Mouse (Mus musculus): ENCODE data around the gene Gal3st1.
A peak's percentile ranks its signal among the peaks of the same experiment; 100 is the strongest.
"Not testable (repeated sequence)": the region's sequence is repeated elsewhere in the genome, so short reads cannot be mapped to it uniquely, and the experiment has no call there.

Gal3st1 gene

DNA sequence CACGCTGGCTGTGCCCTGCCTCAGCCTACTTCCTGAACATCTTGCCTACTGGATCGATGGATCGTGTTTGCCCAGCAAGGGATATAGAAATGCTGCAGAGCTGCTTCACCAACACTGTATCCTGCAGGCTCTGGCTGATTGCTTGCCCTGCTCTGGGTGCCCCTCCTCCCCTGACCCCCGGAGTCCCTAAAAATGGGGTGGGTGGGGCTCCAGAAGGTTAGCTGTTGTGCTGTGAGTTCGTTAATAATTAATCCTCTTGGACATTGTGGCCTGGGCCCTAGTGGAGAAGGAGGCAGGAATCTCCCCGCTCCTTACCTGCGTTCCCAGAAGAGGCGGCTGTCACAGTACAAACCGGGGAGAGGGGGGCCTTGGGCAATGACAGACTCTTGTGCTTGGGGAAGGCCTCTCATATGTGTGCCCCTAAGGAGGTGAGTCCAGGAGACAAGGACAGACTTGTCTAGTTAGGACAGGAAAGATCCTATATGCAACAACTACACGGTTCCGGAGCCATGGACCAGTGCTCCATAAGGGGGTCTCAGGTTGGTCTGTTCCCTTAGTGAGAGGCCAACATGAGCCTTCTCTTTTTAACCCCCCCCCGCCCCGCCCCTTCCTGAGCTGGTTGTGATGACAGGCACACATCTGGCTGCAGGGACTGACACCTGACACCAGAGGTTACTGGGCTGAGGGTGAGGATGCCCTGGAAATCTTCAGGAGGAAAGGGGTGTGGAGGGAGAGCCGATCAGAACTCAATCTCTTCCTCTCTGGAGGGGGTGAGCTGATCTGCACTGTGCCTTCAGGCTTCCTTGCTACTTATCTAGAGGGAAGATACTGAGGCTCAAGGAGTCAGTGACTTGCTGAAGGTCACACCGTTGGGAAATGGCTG lies 668 bp downstream of the Gal3st1 start:
- DNase-seq, result no peak

DNA sequence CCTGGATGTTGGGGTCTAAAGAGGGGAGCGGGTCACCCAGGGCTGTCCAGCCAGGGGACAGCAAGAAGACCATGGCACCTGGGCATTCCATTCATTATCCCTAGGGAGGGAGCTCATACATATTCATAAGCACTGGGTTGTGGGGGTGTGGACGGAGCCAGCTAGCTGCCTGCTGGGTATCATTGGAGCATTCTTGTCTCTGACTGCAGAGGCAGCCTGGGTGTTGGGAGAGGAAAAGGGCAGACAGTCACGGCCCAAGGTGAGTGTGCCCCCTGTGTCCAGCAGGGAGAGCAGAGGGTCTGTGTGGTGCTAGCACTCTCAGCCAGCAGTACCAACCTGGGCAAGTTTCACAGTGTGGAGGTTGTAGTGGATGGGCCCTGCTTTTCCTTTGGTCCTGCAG lies 6.3 kb downstream of the Gal3st1 start:
- no peak for DNase-seq

DNA sequence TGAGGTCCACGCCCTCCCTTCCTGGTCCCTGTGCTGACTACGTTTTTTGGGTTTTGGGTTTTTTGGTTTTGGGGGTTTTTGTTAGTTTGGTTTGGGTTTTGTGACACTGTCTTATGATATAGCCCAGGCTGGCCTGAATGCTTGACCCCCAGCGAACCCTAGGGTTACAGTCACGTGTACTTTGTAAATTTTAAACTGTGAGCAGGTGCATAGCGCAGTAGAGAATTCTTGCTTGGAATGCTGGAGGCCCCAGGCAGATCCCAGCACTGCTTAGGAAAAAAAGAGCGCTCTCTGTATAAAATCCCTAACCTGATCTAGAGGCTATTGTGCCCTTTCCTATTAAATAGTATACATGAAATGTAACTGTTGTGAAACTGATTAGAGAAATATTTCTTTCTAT lies 9.7 kb downstream of the Gal3st1 start:
- no peak for DNase-seq

DNA sequence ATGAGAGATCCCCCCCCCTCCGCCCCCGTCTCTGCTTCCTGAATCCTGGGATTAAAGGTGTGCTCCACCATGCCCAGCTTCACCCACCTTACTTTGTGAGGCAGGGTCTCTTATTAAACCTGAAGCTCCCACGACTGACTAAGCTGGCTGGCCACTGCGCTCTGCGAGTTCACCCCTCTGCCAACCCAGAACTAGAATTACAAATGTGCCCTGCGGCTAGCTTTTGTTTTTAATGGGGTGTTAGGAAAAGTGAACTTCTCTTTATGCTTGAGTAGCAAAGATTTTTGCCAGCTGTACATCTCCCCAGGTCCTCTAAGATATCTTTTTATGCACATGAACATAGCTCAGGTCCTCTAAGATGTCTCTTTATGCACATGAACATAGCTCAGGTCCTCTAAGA lies 10.5 kb downstream of the Gal3st1 start:
- no peak for DNase-seq

DNA sequence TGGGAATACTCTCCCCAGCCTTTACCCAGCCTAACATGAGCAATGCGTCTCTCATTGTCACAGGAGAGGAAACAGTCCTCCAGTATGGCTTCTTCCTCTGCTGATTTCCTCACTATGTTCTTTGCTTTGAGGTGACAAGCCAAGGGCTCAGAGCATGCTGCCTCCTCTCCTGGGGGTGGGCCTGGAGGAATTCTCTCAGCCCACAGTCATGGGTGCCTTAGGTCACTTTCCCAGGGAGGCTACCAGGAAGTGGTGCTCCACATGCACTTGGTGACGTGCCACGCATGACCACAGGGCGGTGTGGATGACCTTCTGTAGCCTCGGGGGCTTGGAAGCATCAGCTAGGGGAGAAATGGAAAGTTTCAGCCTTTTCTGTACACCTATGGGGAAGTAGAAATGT lies 12.1 kb downstream of the Gal3st1 start:
- DNase-seq, result no peak

DNA sequence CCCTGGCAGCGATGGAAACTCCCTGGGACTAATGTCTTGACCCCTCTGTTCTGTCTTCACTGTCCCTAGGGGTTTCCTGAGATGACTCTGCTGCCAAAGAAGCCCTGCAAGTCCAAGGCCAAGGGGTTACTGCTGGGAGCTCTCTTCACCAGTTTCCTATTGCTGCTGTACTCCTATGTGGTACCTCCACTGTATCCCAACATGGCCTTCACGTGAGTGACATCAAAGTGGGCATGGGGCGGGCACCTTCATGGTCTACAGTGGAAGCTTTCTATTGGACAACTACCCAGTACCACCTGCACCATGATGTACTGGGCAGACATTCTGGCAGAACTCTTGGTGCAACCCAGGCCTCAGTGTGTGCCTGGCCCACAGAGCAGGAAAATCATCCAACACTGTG lies 13.4 kb downstream of the Gal3st1 start:
- DNase-seq, result no peak

DNA sequence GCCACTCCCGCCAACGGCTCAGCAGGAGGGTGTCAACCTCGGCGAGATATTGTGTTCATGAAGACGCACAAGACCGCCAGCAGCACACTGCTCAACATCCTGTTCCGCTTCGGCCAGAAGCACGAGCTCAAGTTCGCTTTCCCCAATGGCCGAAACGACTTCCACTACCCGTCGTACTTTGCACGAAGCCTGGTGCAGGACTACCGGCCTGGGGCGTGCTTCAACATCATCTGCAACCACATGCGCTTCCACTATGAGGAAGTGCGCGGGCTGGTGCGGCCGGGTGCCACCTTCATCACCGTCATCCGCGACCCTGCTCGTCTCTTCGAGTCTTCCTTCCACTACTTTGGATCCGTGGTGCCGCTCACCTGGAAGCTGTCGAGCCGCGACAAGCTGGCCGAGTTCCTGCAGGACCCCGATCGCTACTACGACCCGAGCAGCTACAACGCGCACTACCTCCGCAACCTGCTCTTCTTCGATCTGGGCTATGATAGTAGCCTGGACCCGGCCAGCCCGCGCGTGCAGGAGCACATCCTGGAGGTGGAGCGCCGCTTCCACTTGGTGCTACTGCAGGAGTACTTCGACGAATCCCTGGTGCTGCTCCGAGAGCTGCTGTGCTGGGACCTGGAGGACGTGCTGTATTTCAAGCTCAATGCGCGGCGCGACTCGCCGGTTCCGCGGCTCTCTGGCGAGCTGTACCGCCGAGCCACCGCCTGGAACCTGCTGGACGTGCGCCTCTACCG lies 14.7 kb downstream of the Gal3st1 start:
- DNase-seq, result no peak

DNA sequence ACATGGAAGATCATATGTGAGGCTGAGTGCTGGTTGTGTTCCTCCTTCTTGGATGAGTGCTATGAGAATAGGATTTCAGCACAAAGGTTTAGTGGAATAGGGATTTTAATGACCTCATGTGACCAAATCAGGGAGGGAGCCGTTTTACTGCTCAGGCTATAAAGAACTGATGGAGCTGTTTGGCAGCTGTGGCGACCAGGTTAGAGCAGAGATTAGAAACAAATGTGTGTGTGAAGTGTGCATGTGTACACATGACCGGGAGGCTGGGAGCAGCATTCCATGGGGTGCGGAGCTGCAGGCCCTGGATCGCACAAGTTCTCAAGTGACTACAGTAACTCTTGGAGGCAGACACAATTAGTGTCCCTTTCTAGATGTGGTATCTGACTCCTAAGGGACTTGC lies 16.1 kb downstream of the Gal3st1 start:
- no peak for DNase-seq

DNA sequence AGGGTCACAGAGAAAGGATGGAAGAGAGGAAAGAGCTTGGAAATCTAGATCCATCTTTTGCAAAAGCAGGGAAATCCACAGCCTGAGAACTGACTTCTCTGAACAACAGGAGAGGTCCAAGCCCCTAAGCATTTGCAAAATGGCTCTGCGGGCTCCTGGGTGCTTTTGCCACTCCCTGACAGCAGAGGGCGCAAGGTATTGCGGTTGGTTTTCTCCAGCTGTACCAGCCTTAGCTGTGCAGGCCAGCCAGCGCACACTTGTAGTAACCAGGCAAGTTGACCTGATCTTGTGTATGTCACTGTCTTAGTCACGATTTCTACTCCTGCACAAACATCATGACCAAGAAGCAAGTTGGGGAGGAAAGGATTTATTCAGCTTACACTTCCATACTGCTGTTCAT lies 18.2 kb downstream of the Gal3st1 start:
- DNase-seq, result peak in 1 of 2 experiments; percentile 11

DNA sequence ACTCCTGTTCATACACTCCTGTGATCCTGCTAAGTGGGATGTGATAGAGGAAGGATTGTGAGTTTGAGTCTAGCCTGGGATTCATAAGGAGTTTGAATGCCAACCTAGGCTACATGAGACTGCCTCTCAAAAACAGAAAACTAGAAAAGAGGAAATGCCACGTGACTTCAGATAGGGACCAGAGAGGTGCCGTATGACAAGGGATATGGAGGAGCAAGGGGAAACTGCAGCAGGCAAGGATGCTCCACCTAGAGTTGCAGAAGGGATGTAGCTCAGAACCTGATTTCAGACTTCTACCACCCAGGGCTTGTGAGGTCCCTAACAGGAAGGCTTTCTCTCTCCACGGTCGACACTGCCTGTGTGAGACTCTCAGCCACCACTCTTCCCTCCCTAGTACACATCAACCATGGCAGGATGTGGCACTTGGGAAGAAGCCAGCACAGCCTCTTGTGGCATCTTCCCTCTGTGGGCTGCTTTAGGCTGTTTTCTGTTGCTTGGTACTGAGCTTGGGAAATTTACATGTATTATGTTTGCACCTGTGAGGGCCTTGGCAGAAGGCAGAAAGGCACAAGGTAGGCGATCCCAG lies 21.9 kb downstream of the Gal3st1 start:
- DNase-seq, result no peak

DNA sequence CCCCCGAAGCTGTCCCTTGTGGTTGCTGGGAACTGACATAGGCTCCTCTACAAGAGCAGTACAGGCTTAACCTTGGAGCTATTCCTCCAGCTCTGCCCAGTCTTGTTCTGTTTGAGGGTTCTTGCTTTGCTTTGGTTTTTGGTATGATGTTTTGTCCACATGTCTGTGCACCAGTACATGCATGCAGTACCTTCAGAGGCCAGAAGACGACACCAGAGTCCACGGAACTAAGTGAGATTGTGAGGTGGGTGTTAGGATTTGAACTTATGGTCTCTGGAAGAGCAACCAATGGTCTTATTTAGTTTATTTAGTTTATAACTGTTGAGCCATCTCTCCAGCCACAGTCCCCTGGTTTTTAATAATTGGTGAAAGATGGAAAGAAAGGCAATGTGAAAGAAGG lies 23.0 kb downstream of the Gal3st1 start:
- DNase-seq, result no peak

DNA sequence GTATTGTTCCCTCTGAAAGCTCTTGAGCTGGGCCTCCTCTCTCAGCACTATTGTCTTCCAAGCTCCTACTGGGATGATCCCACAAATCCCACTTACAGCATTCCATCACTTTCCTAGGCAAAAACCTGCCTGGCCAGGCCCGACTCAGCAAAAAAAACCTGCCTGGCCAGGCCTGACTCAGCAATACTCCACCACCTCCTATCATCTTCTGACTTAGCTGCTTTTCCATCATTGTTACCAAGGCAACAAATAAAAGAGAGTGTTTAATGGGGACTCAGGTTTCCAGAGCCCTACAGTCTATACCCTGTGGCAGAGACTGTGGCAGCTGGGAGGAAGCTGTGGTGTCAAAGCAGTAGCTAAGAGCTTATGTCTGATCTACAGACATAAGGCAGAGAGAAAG lies 29.2 kb downstream of the Gal3st1 start:
- no peak for DNase-seq

DNA sequence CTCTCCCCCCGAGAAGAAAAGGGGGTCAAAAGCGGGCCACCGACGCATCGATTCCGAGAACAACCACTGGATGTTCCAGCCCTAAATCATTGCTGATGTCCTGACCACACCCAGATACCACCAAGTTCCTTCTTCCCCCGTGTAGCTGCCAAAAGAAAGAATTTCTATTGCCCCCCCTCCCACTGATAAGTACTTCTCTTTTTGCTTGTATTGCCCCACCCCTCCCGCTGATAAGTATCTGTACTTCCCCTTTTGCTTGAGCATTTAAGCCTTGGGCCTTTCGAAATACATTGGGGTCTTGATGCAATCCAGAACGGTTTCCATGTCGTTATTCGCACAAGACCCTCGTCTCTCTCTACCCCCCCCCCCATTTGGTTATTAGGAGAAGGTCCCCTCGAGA lies 32.4 kb downstream of the Gal3st1 start:
- not testable (repeated sequence) for DNase-seq

DNA sequence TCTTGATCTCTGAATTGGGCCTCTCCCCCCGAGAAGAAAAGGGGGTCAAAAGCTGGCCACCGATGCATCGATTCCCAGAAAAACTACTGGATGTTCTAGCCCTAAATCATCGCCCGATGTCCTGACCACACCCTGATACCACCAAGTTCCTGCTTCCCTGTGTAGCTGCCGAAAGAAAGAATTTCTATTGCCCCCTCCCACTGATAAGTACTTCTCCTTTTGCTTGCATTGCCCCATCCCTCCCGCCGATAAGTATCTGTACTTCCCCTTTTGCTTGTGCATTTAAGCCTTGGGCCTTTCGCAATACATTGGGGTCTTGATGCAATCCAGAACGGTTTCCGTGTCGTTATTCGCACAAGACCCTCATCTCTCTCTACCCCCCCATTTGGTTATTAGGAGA lies 38.7 kb downstream of the Gal3st1 start:
- DNase-seq, result not testable (repeated sequence)

DNA sequence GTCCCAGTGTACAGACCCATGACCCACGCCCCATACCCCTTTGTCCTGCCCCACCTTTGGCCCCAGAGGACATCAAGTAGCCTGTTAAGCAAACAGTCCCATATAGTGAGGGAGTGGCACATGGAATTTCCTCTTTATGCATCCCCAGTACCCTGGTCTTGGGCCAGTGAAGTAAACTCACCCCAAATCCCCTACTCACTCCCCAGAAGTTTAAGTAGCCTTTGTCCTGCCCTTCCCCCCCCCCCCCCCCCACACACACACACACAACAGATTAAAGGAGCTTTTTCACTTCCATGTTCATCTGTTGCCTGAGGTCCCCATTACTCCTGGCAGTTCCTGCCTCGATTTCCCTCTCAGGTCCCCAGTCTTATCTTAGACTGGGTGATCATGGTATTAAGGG lies 39.9 kb downstream of the Gal3st1 start:
- DNase-seq, result no peak

DNA sequence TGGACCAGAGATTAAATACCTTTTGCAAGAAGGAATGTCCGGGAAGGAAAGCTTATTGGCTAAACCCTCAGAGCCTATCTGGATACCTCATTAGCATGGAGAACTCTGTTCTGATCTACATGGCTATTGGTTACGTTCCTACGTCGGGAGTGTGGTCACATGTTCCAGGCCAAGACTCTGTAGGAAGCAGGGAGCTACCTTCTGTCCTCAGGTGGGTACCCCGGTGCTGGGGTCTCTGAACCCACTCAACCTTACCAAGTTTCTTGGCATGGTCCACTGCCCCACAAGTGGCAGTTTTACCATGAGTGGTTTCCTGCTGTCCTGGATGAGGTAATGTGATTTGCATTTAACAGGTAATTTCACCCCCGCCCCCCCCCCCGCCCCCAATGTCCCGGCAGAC lies 43.6 kb downstream of the Gal3st1 start:
- no peak for DNase-seq

DNA sequence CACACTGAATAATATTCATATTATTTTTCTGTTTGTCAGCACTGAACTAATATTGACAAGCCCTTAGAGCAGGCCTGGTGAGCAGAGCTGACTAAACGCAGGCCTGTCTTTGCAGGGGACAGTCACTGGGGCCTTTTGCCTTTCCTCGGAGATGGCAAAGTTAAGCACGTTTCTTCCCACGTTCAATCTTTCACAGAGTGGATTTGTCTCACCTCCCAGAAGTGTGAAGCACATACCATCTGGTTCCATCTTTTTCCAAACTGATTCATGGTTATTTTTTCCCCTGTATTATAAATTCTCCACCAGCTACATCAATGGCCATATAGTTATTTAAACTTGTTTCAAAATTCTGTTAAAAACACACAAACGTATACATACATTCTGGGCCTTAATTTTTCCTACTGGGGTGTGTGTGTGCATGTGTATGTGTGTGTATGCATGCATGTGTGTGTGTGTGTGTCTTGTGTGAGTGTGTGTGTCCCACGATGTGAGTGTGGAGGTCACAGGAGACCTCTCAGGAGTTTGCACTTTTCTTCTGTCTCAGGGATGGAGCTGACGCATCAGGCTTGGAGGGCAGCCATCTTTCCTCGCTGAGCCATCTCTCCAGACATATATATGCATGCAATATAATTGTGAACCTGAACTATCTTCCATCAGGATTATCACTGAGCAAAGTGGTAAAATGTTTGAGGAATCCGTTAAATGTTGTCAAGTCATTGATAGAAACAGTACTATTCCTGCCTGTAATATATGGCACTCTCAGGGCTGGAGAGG lies 44.3 kb downstream of the Gal3st1 start:
- DNase-seq, result no peak

DNA sequence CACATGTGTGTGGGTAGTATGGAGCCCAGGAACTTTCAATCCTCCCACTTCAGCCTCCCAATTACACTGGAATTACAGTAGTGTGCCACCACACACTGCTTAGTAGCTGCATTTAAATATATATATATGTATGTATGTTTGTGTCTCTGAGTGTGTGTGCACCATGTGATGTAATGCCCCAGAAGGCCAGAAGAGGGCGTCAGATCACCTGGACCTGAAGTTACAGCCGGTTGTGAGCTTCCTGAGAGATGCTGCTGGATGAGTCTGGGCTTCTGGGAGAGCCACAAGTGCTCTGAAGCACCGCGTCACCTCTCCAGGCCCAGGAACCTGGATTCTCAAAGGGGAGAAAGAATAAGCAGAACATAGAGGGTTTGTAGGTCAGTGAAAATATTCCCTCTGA lies 45.9 kb downstream of the Gal3st1 start:
- no peak for DNase-seq

DNA sequence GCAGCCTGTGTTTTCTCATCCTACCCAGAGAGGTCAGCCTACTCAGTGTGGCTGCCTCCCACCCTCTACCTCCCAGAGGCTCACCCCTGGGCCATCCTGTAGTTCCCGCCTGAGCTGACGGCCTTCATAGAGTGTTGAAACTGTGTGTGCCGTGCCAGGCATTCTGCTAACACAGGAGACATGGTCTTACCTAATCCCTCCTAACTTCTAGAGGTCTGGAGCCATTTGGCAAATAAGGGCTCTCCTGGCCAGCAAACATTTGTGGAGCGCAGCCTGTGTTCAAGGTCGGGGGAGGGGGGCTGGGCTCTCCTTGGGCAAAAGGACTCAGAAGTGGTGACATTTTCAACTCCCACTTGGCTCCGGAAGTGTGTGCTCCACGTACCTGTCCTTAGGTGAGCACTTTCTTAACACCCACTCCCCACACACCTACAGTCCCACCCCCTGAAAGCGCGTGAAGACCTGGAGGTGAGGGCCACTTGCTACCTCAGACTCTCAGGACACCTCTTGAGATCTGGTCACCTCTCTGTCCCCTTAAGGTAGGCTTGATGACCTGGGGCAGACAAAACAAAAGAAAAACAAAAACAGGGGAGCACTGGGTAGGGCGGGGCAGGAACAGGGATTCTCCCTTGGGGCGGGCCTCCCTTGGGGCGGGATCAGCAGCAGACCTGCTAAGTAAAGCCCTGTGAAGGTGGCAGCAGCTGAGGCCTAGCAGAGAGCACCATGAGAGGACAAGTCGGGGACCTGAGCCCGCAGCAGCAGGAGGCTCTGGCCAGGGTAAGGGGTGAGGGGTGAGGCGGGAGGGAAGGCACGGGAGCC lies 47.9 kb downstream of the Gal3st1 start, which contains the start of gene Sec14l4:
TSS of gene Sec14l4 (plus strand) at position 337 of the 816 bp plus-strand sequence.
- DNase-seq, result no peak

DNA sequence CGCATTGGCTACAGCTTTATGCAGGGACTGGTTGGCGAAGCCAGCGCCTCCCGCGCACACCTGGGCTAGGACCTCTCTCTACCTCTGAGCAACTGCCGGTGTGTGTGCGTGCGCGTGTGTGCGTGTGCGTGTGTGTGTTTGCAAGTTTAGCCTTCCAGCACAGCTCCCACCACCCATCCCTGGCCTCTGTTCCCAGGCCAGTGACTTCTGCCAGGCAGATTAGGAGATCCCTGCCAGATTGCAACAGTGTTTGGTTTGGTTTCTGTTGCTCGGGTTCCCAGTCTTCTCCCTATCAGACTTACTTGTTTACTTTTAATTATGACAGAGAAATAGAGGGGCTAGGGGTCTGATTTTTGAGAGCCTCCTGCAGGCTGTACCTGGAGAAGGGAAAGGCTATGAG lies 48.5 kb downstream of the Gal3st1 start:
- DNase-seq, result no peak

DNA sequence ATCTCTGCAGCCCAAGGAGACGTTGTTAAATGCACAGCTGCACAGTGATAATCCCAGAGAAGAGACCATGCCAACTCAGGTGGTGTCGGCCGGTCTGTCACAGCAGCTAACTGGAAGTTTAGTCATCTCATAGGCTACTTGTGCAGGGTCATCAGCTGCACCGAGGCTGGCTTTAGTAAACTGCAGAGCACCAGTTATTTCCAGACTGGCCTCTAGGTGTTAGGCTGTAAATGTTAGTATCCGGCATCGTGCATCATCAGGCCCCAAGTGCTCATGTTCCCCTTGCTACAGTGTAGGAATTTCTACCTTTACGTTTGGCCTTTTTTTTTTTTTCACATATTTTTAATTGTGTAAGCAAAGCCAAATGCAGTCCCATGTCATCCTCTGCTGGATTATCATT lies 50.0 kb downstream of the Gal3st1 start:
- DNase-seq, result no peak

DNA sequence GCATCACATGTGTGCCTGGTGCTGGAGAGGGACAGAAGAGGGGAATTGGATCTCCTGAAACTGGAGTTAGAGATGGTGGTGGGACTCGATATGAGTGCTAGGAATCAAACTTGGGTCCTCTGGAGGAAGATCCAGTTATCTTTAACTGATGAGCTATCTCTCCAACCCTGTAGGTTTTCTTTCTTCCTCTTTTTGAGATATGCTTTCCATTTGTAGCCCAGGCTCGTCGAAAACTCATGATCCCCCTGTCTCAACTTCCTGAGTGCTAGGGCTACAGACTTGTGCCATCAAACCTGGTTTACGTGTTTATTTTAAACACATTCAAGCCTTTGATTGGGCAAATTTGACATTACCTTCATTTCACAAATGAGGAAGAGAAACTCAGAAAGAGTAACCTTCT lies 50.7 kb downstream of the Gal3st1 start:
- no peak for DNase-seq

Data from thymus, adult 18-20 months (tissue).